Mouse (Mus musculus): ENCODE results near the gene Foxj3. TPM values are rescaled to one million over a fixed set of nuclear protein-coding genes. Genes with fewer than 3 reads are reported as not detected.

The Foxj3 gene
- total and polyA plus RNA-seq, 3 experiments, result 13.4 to 33.9 (median 15.3) TPM

- no peak for TF ChIP-seq GABPA (IDR thresholded peaks at IDR 0.05; ENCODE audit: insufficient replicate concordance, low read depth, low read length)
- no peak for TF ChIP-seq HCFC1 (IDR thresholded peaks at IDR 0.05; ENCODE audit: low read depth, low read length)
- TF ChIP-seq KAT2A (IDR thresholded peaks at IDR 0.05; ENCODE audit: insufficient replicate concordance, low read length), result no peak
- no peak for TF ChIP-seq TCF12 (IDR thresholded peaks at IDR 0.05; ENCODE audit: low read depth, low read length)
- no peak for TF ChIP-seq BHLHE40 (IDR thresholded peaks at IDR 0.05; ENCODE audit: low read depth, low read length)
- TF ChIP-seq IRF4 (IDR thresholded peaks at IDR 0.05; ENCODE audit: low read depth, low read length), result no peak
- no peak for TF ChIP-seq EP300 (IDR thresholded peaks at IDR 0.05; ENCODE audit: low read length)
- TF ChIP-seq ZKSCAN1 (IDR thresholded peaks at IDR 0.05; ENCODE audit: borderline replicate concordance, low read depth, low read length), result no peak
- TF ChIP-seq E2F4 (IDR thresholded peaks at IDR 0.05; ENCODE audit: insufficient replicate concordance, low read depth, low read length), result no peak
- TF ChIP-seq CTCF (conservative IDR thresholded peaks at IDR 0.05 in 1 of 2, IDR thresholded peaks at IDR 0.05 in 1 of 2; ENCODE audit: low read depth in 2 of 2, low read length in 2 of 2), result no peak
- no peak for TF ChIP-seq ELF1 (IDR thresholded peaks at IDR 0.05; ENCODE audit: low read depth, low read length)
- TF ChIP-seq SMC3 (IDR thresholded peaks at IDR 0.05; ENCODE audit: low read depth, low read length), result no peak
- TF ChIP-seq MYC (IDR thresholded peaks at IDR 0.05; ENCODE audit: low read depth, low read length), result no peak
- no peak for TF ChIP-seq MAX (IDR thresholded peaks at IDR 0.05; ENCODE audit: low read length)
- no peak for TF ChIP-seq POLR2A (IDR thresholded peaks at IDR 0.05; ENCODE audit: low read depth, low read length)
- no peak for TF ChIP-seq NRF1 (IDR thresholded peaks at IDR 0.05; ENCODE audit: low read depth, low read length)
- no peak for TF ChIP-seq MAFK (IDR thresholded peaks at IDR 0.05; ENCODE audit: insufficient replicate concordance, low read length)
- Histone ChIP-seq H3K9me3 (replicated peaks; ENCODE audit: low read length) (no peaks in the 10 kb centered on the region), H3K27ac (ENCODE audit: insufficient read depth, low read depth) (no peak overlapping the region), H3K27me3 (replicated peaks) (no peaks in the 10 kb centered on the region), H3K79me2 (replicated peaks; ENCODE audit: control insufficient read depth, extremely low read depth, insufficient read depth, poor library complexity, severe bottlenecking) (no peaks in the 10 kb centered on the region), H3K9ac (ENCODE audit: insufficient read depth, low read depth) (no peak overlapping the region), H3K36me3 (replicated peaks in 1 of 2; ENCODE audit: control insufficient read depth in 1 of 2, insufficient read depth in 1 of 2, low read length in 1 of 2) (peaks cover 23 to 56% of the 10 kb centered on the region in 2 experiments), H3K4me2 (ENCODE audit: insufficient read depth, low read depth, poor library complexity, severe bottlenecking) (no peak overlapping the region), H3K4me3 (replicated peaks in 1 of 3; ENCODE audit: low read depth in 2 of 3, low read length in 2 of 3, poor library complexity in 1 of 3) (no peak overlapping the region), H3K4me1 (ENCODE audit: control insufficient read depth in 1 of 2, insufficient read depth in 2 of 2) (peaks cover 2 to 33% of the 10 kb centered on the region in 2 experiments; a peak in 2 of 4 replicates)
- no peak for DNase-seq (ENCODE audit: extremely low read depth)
- in situ Hi-C loops (cut with MboI; ENCODE audit: low pct_ligation_motif_present, low pct_unique_long_range_greater_than_20kb, low sequenced_read_pairs) (loop anchor here (5.0 kb wide), 1 partner anchor 34 kb away; no protein-coding TSS in a partner anchor), dilution Hi-C loops (cut with MboI; ENCODE audit: extremely low pct_ligation_motif_present, extremely low pct_unique_long_range_greater_than_20kb, low sequenced_read_pairs) (no loop called here)
Measured at GRCm38 (mm10) chr4:119633342-119633741, 96.5 kb downstream of the Foxj3 start.

- no peaks in the 10 kb centered on the region for H3K9me3 ChIP-seq (replicated peaks; ENCODE audit: low read length)
- H3K27ac ChIP-seq (ENCODE audit: insufficient read depth, low read depth), result no peak overlapping the region
- H3K4me2 ChIP-seq (ENCODE audit: insufficient read depth, low read depth, poor library complexity, severe bottlenecking), result no peak overlapping the region
- dilution Hi-C loops (cut with MboI; ENCODE audit: extremely low pct_ligation_motif_present, extremely low pct_unique_long_range_greater_than_20kb, low sequenced_read_pairs) (no loop called here), in situ Hi-C loops (cut with MboI; ENCODE audit: low pct_ligation_motif_present, low pct_unique_long_range_greater_than_20kb, low sequenced_read_pairs) (loop anchor here (5.0 kb wide), 1 partner anchor 33 kb away; no protein-coding TSS in a partner anchor)
- peaks cover 2 to 33% of the 10 kb centered on the region in 2 experiments; a peak in 2 of 4 replicates for H3K4me1 ChIP-seq (ENCODE audit: control insufficient read depth in 1 of 2, insufficient read depth in 2 of 2)
- TF ChIP-seq CHD1 (IDR thresholded peaks at IDR 0.05; ENCODE audit: low read depth, low read length) (no peak), TBP (conservative IDR thresholded peaks at IDR 0.05; ENCODE audit: low read depth, low read length) (no peak), POLR2AphosphoS2 (IDR thresholded peaks at IDR 0.05; ENCODE audit: low read depth, low read length) (no peak), TCF12 (IDR thresholded peaks at IDR 0.05; ENCODE audit: low read depth, low read length) (no peak), PAX5 (IDR thresholded peaks at IDR 0.05; ENCODE audit: low read length) (no peak), EP300 (IDR thresholded peaks at IDR 0.05; ENCODE audit: low read length) (no peak), MAZ (IDR thresholded peaks at IDR 0.05; ENCODE audit: low read depth, low read length) (no peak), POLR2A (IDR thresholded peaks at IDR 0.05; ENCODE audit: low read depth, low read length) (no peak), SIN3A (IDR thresholded peaks at IDR 0.05; ENCODE audit: low read length) (no peak), CTCF (conservative IDR thresholded peaks at IDR 0.05 in 1 of 2, IDR thresholded peaks at IDR 0.05 in 1 of 2; ENCODE audit: low read depth in 2 of 2, low read length in 2 of 2) (no peak), MYC (IDR thresholded peaks at IDR 0.05; ENCODE audit: low read depth, low read length) (no peak), MAX (IDR thresholded peaks at IDR 0.05; ENCODE audit: low read length) (no peak), IRF4 (IDR thresholded peaks at IDR 0.05; ENCODE audit: low read depth, low read length) (no peak), UBTF (IDR thresholded peaks at IDR 0.05; ENCODE audit: low read depth, low read length) (no peak), E2F4 (IDR thresholded peaks at IDR 0.05; ENCODE audit: insufficient replicate concordance, low read depth, low read length) (no peak)
- no peak for DNase-seq (ENCODE audit: extremely low read depth)
- H3K9ac ChIP-seq (ENCODE audit: insufficient read depth, low read depth), result no peak overlapping the region
- H3K4me3 ChIP-seq (replicated peaks in 1 of 3; ENCODE audit: low read depth in 2 of 3, low read length in 2 of 3, poor library complexity in 1 of 3), result no peak overlapping the region
- no peaks in the 10 kb centered on the region for H3K27me3 ChIP-seq (replicated peaks)
- peaks cover 23 to 56% of the 10 kb centered on the region in 2 experiments for H3K36me3 ChIP-seq (replicated peaks in 1 of 2; ENCODE audit: control insufficient read depth in 1 of 2, insufficient read depth in 1 of 2, low read length in 1 of 2)
- no peaks in the 10 kb centered on the region for H3K79me2 ChIP-seq (replicated peaks; ENCODE audit: control insufficient read depth, extremely low read depth, insufficient read depth, poor library complexity, severe bottlenecking)
Measured at GRCm38 (mm10) chr4:119633948-119634347, 97.1 kb downstream of the Foxj3 start.

All from CH12.LX (cell line).